Mouse (Mus musculus) erythroblast, embryonic 14.5 days (primary cell): ENCODE data around the gene Kif26b.

ENCODE experiments used
- GATA1 ChIP-seq: IDR thresholded peaks from 2 replicates; pipeline ENCODE4 v1.6.1; 2012; ENCODE audit warnings: low read length, inconsistent platforms, mixed read lengths
- TAL1 ChIP-seq: IDR thresholded peaks from 3 replicates; pipeline ENCODE4 v1.6.1; 2012; ENCODE audit warnings: low read length, inconsistent platforms, mixed read lengths

DNA sequence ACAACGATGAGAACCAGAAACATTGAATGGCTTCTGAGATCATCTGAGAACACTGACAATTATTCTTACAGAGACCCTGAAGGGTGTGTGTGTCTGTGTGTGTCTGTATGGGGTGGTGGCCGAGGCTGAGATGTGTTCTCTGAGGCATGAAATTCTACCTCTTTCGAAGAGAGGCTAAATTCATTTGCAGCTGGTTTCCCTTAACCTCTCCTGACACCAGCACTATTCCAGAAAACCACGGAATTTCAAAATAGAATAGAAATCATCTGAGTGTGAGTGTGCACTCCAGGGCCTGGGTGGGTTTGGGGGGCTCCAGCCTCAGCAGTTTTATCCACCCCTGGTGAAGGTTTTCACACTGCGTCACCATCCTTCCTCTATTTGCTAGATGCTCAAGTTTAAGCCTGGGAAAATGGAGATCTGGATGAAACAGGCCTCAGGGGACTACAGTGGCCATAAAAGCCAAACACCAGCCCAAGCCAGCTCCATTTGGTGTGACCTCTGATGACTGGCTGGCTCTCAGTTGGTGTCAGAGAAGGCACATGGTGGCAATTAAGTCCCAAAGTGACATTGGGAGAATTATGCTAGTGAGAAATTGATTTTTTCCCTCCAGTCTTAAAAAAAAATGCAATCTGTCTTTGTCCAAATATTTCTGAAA, 56.6 kb downstream of the Kif26b start:
- TF ChIP-seq TAL1 (no peak), GATA1 (no peak)
